Mouse (Mus musculus) T-helper 17 cell (primary cell): Measurements from ENCODE around the gene Adgra3.

Source experiments
- in situ Hi-C, 2 experiments: fragments of 300-600 bp; cut with MboI, MseI; formaldehyde crosslinking; loops; 1 replicate in 1 of 2; 2 replicates in 1 of 2; pipeline ENCODE4 v1.15.1; 2025; ENCODE audit warnings: high pct_unique_total_duplicates in 2 of 2

The Adgra3 gene

GRCm38 (mm10) chr5:49974211-49974610, 84.6 kb downstream of the Adgra3 start:
- in situ Hi-C loops: loop anchor here in 1 of 2 experiments (25.0 kb wide), 1 partner anchor 887 kb away; no protein-coding TSS in a partner anchor

- in situ Hi-C loops: loop anchor here in 1 of 2 experiments (25.0 kb wide), 1 partner anchor 882 kb away; no protein-coding TSS in a partner anchor
Measured at GRCm38 (mm10) chr5:49969660-49970059, 89.1 kb downstream of the Adgra3 start.

- in situ Hi-C loops: loop anchor here in 1 of 2 experiments (25.0 kb wide), 1 partner anchor 880 kb away; no protein-coding TSS in a partner anchor
Measured at GRCm38 (mm10) chr5:49967726-49968125, 91.1 kb downstream of the Adgra3 start.

GRCm38 (mm10) chr5:49965810-49966209, 93.0 kb downstream of the Adgra3 start:
- in situ Hi-C loops: loop anchor here in 1 of 2 experiments (25.0 kb wide), 1 partner anchor 879 kb away; no protein-coding TSS in a partner anchor

- in situ Hi-C loops: loop anchor here in 1 of 2 experiments (5.0 to 25.0 kb wide), 2 partner anchors 589 to 874 kb away; no protein-coding TSS in a partner anchor
Measured at GRCm38 (mm10) chr5:49961478-49962431, 97.1 kb downstream of the Adgra3 start.

GRCm38 (mm10) chr5:49936354-49936753, 122.5 kb downstream of the Adgra3 start:
- in situ Hi-C loops: no loop called here

GRCm38 (mm10) chr5:49924712-49925111, 134.1 kb downstream of the Adgra3 start:
- in situ Hi-C loops: no loop called here

- in situ Hi-C loops: no loop called here
Measured at GRCm38 (mm10) chr5:49915695-49916106, 143.1 kb downstream of the Adgra3 start.
